ENCODE assay signal across 36 mouse cellular contexts in genomic region chr6:129713566-129713965, GRCm38 (mm10). TPM values are rescaled to one million over a fixed set of nuclear protein-coding genes. Genes with fewer than 3 reads are reported as not detected.
DNase-seq lines count a peak whose midpoint lies in the region; ATAC-seq and TF ChIP-seq lines count a peak whose summit lies in the region.
"Had no signal": no experiment of that assay in that cellular context is flagged by ENCODE, and none has a peak within 500 bp of the region (broad histone marks: within the 10 kb centered on the region; RNA-seq: fewer than 3 reads in every experiment).

No protein-coding gene starts in this region.

- no peaks in the 10 kb centered on the region for H3K79me2 ChIP-seq in MEL (ENCODE audit: control insufficient read depth, insufficient read depth, low read length, poor library complexity)

- H3K27ac ChIP-seq in kidney, postnatal 0 days: no peak overlapping the region
- no peak overlapping the region for H3K27ac ChIP-seq in kidney, embryonic 15.5 days
- no peak overlapping the region for H3K27ac ChIP-seq in MEL (ENCODE audit: control insufficient read depth, low read depth, low read length)
- no peak overlapping the region for H3K27ac ChIP-seq in midbrain, embryonic 10.5 days (replicated peaks)
- H3K27ac ChIP-seq in midbrain, embryonic 16.5 days (ENCODE audit: low read length): no peak overlapping the region
- H3K27ac ChIP-seq: forebrain, embryonic 13.5 days; heart, embryonic 10.5 days; hindbrain, embryonic 14.5 days; limb, embryonic 13.5 days; liver, embryonic 12.5 days; midbrain, embryonic 15.5 days; neural tube, embryonic 12.5 days had no signal

- no peak for ATAC-seq in kidney, postnatal 0 days (replicated peaks; ENCODE audit: low FRiP score, low read depth)
- ATAC-seq in kidney, embryonic 15.5 days (replicated peaks; ENCODE audit: low FRiP score): no peak; the same call in 1 of the 2 replicates
- peak; percentile 94 for ATAC-seq in megakaryocyte, adult 5-6 weeks (ENCODE audit: poor library complexity, severe bottlenecking)
- ATAC-seq in midbrain, embryonic 16.5 days: no peak
- ATAC-seq: forebrain, embryonic 13.5 days; intestine, postnatal 0 days; liver, embryonic 12.5 days; midbrain, embryonic 15.5 days had no signal

- no peaks in the 10 kb centered on the region for H3K27me3 ChIP-seq in kidney, postnatal 0 days (ENCODE audit: insufficient read depth, low read length)
- H3K27me3 ChIP-seq in kidney, embryonic 15.5 days: no peaks in the 10 kb centered on the region
- H3K27me3 ChIP-seq in MEL (ENCODE audit: control insufficient read depth in 1 of 2, insufficient read depth in 2 of 2, low read length in 2 of 2): no peaks in the 10 kb centered on the region
- H3K27me3 ChIP-seq in midbrain, embryonic 10.5 days (ENCODE audit: low read depth, poor library complexity, severe bottlenecking): no peaks in the 10 kb centered on the region
- no peaks in the 10 kb centered on the region for H3K27me3 ChIP-seq in midbrain, embryonic 16.5 days (ENCODE audit: control insufficient read depth, insufficient read depth, low read depth, low read length)
- H3K27me3 ChIP-seq: forebrain, embryonic 13.5 days; limb, embryonic 13.5 days; liver, embryonic 12.5 days; midbrain, embryonic 15.5 days; neural tube, embryonic 12.5 days had no signal

- no peak overlapping the region for H3K4me3 ChIP-seq in kidney, postnatal 0 days (replicated peaks; ENCODE audit: low read depth, low read length)
- H3K4me3 ChIP-seq in kidney, embryonic 15.5 days (replicated peaks): no peak overlapping the region
- no peak overlapping the region for H3K4me3 ChIP-seq in MEL (ENCODE audit: control insufficient read depth in 1 of 2, insufficient read depth in 1 of 2, low read depth in 2 of 2, low read length in 2 of 2)
- no peak overlapping the region for H3K4me3 ChIP-seq in midbrain, embryonic 10.5 days
- no peak overlapping the region for H3K4me3 ChIP-seq in midbrain, embryonic 16.5 days (ENCODE audit: low read depth, low read length)
- H3K4me3 ChIP-seq: forebrain, embryonic 13.5 days; heart, embryonic 10.5 days; limb, embryonic 13.5 days; liver, embryonic 12.5 days; midbrain, embryonic 15.5 days; myocyte; neural tube, embryonic 12.5 days had no signal

- no peak for TF ChIP-seq RAD21 in MEL (IDR thresholded peaks at IDR 0.05; ENCODE audit: low read depth, low read length)

- no peaks in the 10 kb centered on the region for H3K4me1 ChIP-seq in kidney, postnatal 0 days (replicated peaks; ENCODE audit: insufficient read depth, low read length)
- no peaks in the 10 kb centered on the region for H3K4me1 ChIP-seq in kidney, embryonic 15.5 days
- H3K4me1 ChIP-seq in MEL (ENCODE audit: control insufficient read depth in 1 of 2, insufficient read depth in 2 of 2, low read length in 2 of 2): no peaks in the 10 kb centered on the region
- H3K4me1 ChIP-seq in midbrain, embryonic 10.5 days: no peaks in the 10 kb centered on the region
- no peaks in the 10 kb centered on the region for H3K4me1 ChIP-seq in midbrain, embryonic 16.5 days (ENCODE audit: control insufficient read depth, insufficient read depth, low read length)
- H3K4me1 ChIP-seq: forebrain, embryonic 13.5 days; heart, embryonic 10.5 days; limb, embryonic 13.5 days; liver, embryonic 12.5 days; midbrain, embryonic 15.5 days; neural tube, embryonic 12.5 days had no signal

- no peak for TF ChIP-seq EP300 in MEL (IDR thresholded peaks at IDR 0.05; ENCODE audit: low read depth in 1 of 2, low read length in 2 of 2)

- no peaks in the 10 kb centered on the region for H3K9me3 ChIP-seq in kidney, postnatal 0 days (replicated peaks; ENCODE audit: low read length)
- H3K9me3 ChIP-seq in kidney, embryonic 15.5 days (replicated peaks): no peaks in the 10 kb centered on the region
- H3K9me3 ChIP-seq in MEL (replicated peaks; ENCODE audit: insufficient read depth, low read length): no peaks in the 10 kb centered on the region
- H3K9me3 ChIP-seq in midbrain, embryonic 10.5 days (replicated peaks): no peaks in the 10 kb centered on the region; the same call in 1 of the 2 replicates
- no peaks in the 10 kb centered on the region for H3K9me3 ChIP-seq in midbrain, embryonic 16.5 days (replicated peaks; ENCODE audit: control insufficient read depth, low read length, poor library complexity, severe bottlenecking)
- H3K9me3 ChIP-seq: forebrain, embryonic 13.5 days; heart, embryonic 10.5 days; limb, embryonic 13.5 days; liver, embryonic 12.5 days; midbrain, embryonic 15.5 days; neural tube, embryonic 12.5 days had no signal

- DNase-seq in kidney, postnatal 0 days (ENCODE audit: low spot score): peak; percentile 4
- DNase-seq in MEL (ENCODE audit: low read depth, low spot score): peak; percentile 7
- peak; percentile 3 for DNase-seq in brain, adult 2 months (ENCODE audit: low read depth, low spot score)
- DNase-seq in right cerebral cortex, postnatal 10 days (ENCODE audit: low spot score in 2 of 2): no peak
- DNase-seq in midbrain, embryonic 10.5 days (ENCODE audit: low spot score): no peak
- DNase-seq: adrenal gland, postnatal 14 days; B cell, adult 2 months; cerebellum, adult 18-20 months; cerebellum, postnatal 25 days; gastrocnemius, postnatal 10 days; heart, postnatal 36 days; kidney, postnatal 10 days; lung, adult 18-20 months; lung, postnatal 10 days had no signal

- WGBS in kidney, postnatal 0 days: 35% methylated on average over 1 of the region's 1 CpGs
- 40% methylated on average over 1 of the region's 1 CpGs for WGBS in kidney, embryonic 15.5 days
- 43% methylated on average over 1 of the region's 1 CpGs for WGBS in midbrain, embryonic 10.5 days
- WGBS in midbrain, embryonic 16.5 days: 48% methylated on average over 1 of the region's 1 CpGs

- TF ChIP-seq CTCF in kidney, postnatal 0 days (IDR thresholded peaks at IDR 0.05; ENCODE audit: low read depth): no peak
- TF ChIP-seq CTCF in MEL (IDR thresholded peaks at IDR 0.05 in 2 of 3, conservative IDR thresholded peaks at IDR 0.05 in 1 of 3; ENCODE audit: control insufficient read depth in 1 of 3, insufficient read depth in 1 of 3, low read depth in 2 of 3, low read length in 3 of 3, poor library complexity in 1 of 3, severe bottlenecking in 1 of 3): no peak

- no peaks in the 10 kb centered on the region for H3K36me3 ChIP-seq in kidney, postnatal 0 days (ENCODE audit: insufficient read depth, low read length)
- no peaks in the 10 kb centered on the region for H3K36me3 ChIP-seq in kidney, embryonic 15.5 days
- H3K36me3 ChIP-seq in MEL (ENCODE audit: control insufficient read depth in 1 of 2, insufficient read depth in 2 of 2, low read length in 2 of 2): no peaks in the 10 kb centered on the region
- H3K36me3 ChIP-seq in midbrain, embryonic 10.5 days: no peaks in the 10 kb centered on the region
- H3K36me3 ChIP-seq in midbrain, embryonic 16.5 days (ENCODE audit: control insufficient read depth, insufficient read depth, low read length): no peaks in the 10 kb centered on the region
- H3K36me3 ChIP-seq: heart, embryonic 10.5 days; limb, embryonic 13.5 days; liver, embryonic 12.5 days; midbrain, embryonic 15.5 days; neural tube, embryonic 12.5 days had no signal

- no peak overlapping the region for H3K9ac ChIP-seq in kidney, postnatal 0 days (ENCODE audit: low read depth, low read length)
- no peak overlapping the region for H3K9ac ChIP-seq in kidney, embryonic 15.5 days
- no peak overlapping the region for H3K9ac ChIP-seq in MEL (ENCODE audit: control insufficient read depth, low read depth, low read length, poor library complexity, severe bottlenecking)
- no peak overlapping the region for H3K9ac ChIP-seq in midbrain, embryonic 16.5 days (ENCODE audit: low read depth, low read length)
- H3K9ac ChIP-seq: forebrain, embryonic 13.5 days; hindbrain, embryonic 14.5 days; limb, embryonic 13.5 days; liver, embryonic 12.5 days; midbrain, embryonic 15.5 days; neural tube, embryonic 12.5 days had no signal

- no peak for TF ChIP-seq POLR2A in MEL (IDR thresholded peaks at IDR 0.05; ENCODE audit: control insufficient read depth in 1 of 2, insufficient read depth in 1 of 2, low read depth in 1 of 2, low read length in 2 of 2, poor library complexity in 1 of 2)

- no peak overlapping the region for H3K4me2 ChIP-seq in kidney, postnatal 0 days (ENCODE audit: low read length)
- H3K4me2 ChIP-seq in kidney, embryonic 15.5 days: no peak overlapping the region
- H3K4me2 ChIP-seq in midbrain, embryonic 16.5 days (ENCODE audit: low read length): no peak overlapping the region
- H3K4me2 ChIP-seq: forebrain, embryonic 13.5 days; hindbrain, embryonic 14.5 days; limb, embryonic 13.5 days; liver, embryonic 12.5 days; midbrain, embryonic 15.5 days; neural tube, embryonic 12.5 days had no signal

RNA-seq across cellular contexts. Expression of gene Klri1, which starts 3.4 kb away (rescaled TPM):
- polyA plus RNA-seq in kidney, postnatal 0 days (2015; fragmentation: Nextera tagmentation; extraction: Ambion mirVana): not detected in 2 replicates
- polyA plus RNA-seq in kidney, embryonic 15.5 days (2015; fragmentation: Nextera tagmentation; extraction: Ambion mirVana): 0.26 TPM in 1 of 2 replicates, not detected in the other
- total RNA-seq in MEL (2012; rRNA removed): not detected in 2 replicates
- not detected for polyA plus RNA-seq in MEL (2012; ENCODE audit: insufficient read depth in 1 of 2, insufficient read length in 2 of 2, low read depth in 1 of 2, low replicate concordance in 2 of 2, missing spikeins in 1 of 2)
- total RNA-seq in megakaryocyte, adult 5-6 weeks (2015): 0.33 TPM in 1 of 2 replicates, not detected in the other
- not detected in 2 replicates for total RNA-seq in megakaryocyte, adult 5-6 weeks (2017)
- not detected in 2 replicates for polyA plus RNA-seq in midbrain, embryonic 10.5 days (2016; fragmentation: Nextera tagmentation; extraction: Ambion mirVana)
- not detected in 2 replicates for polyA plus RNA-seq in midbrain, embryonic 16.5 days (2015; fragmentation: Nextera tagmentation; extraction: Ambion mirVana)
- total RNA-seq: adrenal gland, postnatal 14 days; gastrocnemius, postnatal 10 days; heart, postnatal 36 days; layer of hippocampus, postnatal 14 days; left cerebral cortex, adult 8-10 months; left cerebral cortex, postnatal 36 days had no signal
- polyA plus RNA-seq: brain, embryonic 14.5 days; embryonic facial prominence, embryonic 11.5 days; forebrain, embryonic 13.5 days; gonadal fat pad, adult 2 months; heart, embryonic 10.5 days; heart, embryonic 16.5 days; hindbrain, embryonic 14.5 days; intestine, postnatal 0 days; limb, embryonic 13.5 days; liver, embryonic 12.5 days; midbrain, embryonic 15.5 days; myocyte; neural tube, embryonic 12.5 days; small intestine, adult 2 months; stomach, embryonic 14.5 days; testis, adult 2 months had no signal

RNA-seq across cellular contexts. Expression of gene Klri2, which starts 26.7 kb away (rescaled TPM):
- polyA plus RNA-seq in kidney, postnatal 0 days (2015; fragmentation: Nextera tagmentation; extraction: Ambion mirVana): 0.05 TPM in 1 of 2 replicates, not detected in the other
- polyA plus RNA-seq in kidney, embryonic 15.5 days (2015; fragmentation: Nextera tagmentation; extraction: Ambion mirVana): not detected in 2 replicates
- total RNA-seq in MEL (2012; rRNA removed): not detected in 2 replicates
- not detected for polyA plus RNA-seq in MEL (2012; ENCODE audit: insufficient read depth in 1 of 2, insufficient read length in 2 of 2, low read depth in 1 of 2, low replicate concordance in 2 of 2, missing spikeins in 1 of 2)
- 1.7 and 4.2 TPM in 2 replicates for total RNA-seq in megakaryocyte, adult 5-6 weeks (2015)
- 1.8 and 3.4 TPM in 2 replicates for total RNA-seq in megakaryocyte, adult 5-6 weeks (2017)
- not detected in 2 replicates for polyA plus RNA-seq in midbrain, embryonic 10.5 days (2016; fragmentation: Nextera tagmentation; extraction: Ambion mirVana)
- polyA plus RNA-seq in midbrain, embryonic 16.5 days (2015; fragmentation: Nextera tagmentation; extraction: Ambion mirVana): not detected in 2 replicates
- total RNA-seq: adrenal gland, postnatal 14 days; gastrocnemius, postnatal 10 days; heart, postnatal 36 days; layer of hippocampus, postnatal 14 days; left cerebral cortex, adult 8-10 months; left cerebral cortex, postnatal 36 days had no signal
- polyA plus RNA-seq: brain, embryonic 14.5 days; embryonic facial prominence, embryonic 11.5 days; forebrain, embryonic 13.5 days; gonadal fat pad, adult 2 months; heart, embryonic 10.5 days; hindbrain, embryonic 14.5 days; limb, embryonic 13.5 days; midbrain, embryonic 15.5 days; myocyte; neural tube, embryonic 12.5 days; small intestine, adult 2 months; stomach, embryonic 14.5 days; testis, adult 2 months had no signal

RNA-seq across cellular contexts. Expression of gene Klrc1, which starts 34.8 kb away (rescaled TPM):
- polyA plus RNA-seq in kidney, postnatal 0 days (2015; fragmentation: Nextera tagmentation; extraction: Ambion mirVana): not detected in 2 replicates
- not detected in 2 replicates for polyA plus RNA-seq in kidney, embryonic 15.5 days (2015; fragmentation: Nextera tagmentation; extraction: Ambion mirVana)
- not detected in 2 replicates for total RNA-seq in MEL (2012; rRNA removed)
- polyA plus RNA-seq in MEL (2012; ENCODE audit: insufficient read depth in 1 of 2, insufficient read length in 2 of 2, low read depth in 1 of 2, low replicate concordance in 2 of 2, missing spikeins in 1 of 2): not detected
- total RNA-seq in megakaryocyte, adult 5-6 weeks (2015): 4.3 and 7.1 TPM in 2 replicates
- 6.6 and 17.9 TPM in 2 replicates for total RNA-seq in megakaryocyte, adult 5-6 weeks (2017)
- polyA plus RNA-seq in midbrain, embryonic 10.5 days (2016; fragmentation: Nextera tagmentation; extraction: Ambion mirVana): not detected in 2 replicates
- not detected in 2 replicates for polyA plus RNA-seq in midbrain, embryonic 16.5 days (2015; fragmentation: Nextera tagmentation; extraction: Ambion mirVana)
- total RNA-seq: adrenal gland, postnatal 14 days; gastrocnemius, postnatal 10 days; layer of hippocampus, postnatal 14 days; left cerebral cortex, adult 8-10 months; left cerebral cortex, postnatal 36 days had no signal
- polyA plus RNA-seq: brain, embryonic 14.5 days; embryonic facial prominence, embryonic 11.5 days; forebrain, embryonic 13.5 days; heart, embryonic 10.5 days; hindbrain, embryonic 14.5 days; limb, embryonic 13.5 days; liver, embryonic 12.5 days; midbrain, embryonic 15.5 days; myocyte; neural tube, embryonic 12.5 days; small intestine, adult 2 months; stomach, embryonic 14.5 days; testis, adult 2 months had no signal

RNA-seq across cellular contexts. Expression of gene Klrc2, which starts 53.1 kb away (rescaled TPM):
- not detected in 2 replicates for polyA plus RNA-seq in kidney, postnatal 0 days (2015; fragmentation: Nextera tagmentation; extraction: Ambion mirVana)
- polyA plus RNA-seq in kidney, embryonic 15.5 days (2015; fragmentation: Nextera tagmentation; extraction: Ambion mirVana): not detected in 2 replicates
- total RNA-seq in MEL (2012; rRNA removed): not detected in 2 replicates
- not detected for polyA plus RNA-seq in MEL (2012; ENCODE audit: insufficient read depth in 1 of 2, insufficient read length in 2 of 2, low read depth in 1 of 2, low replicate concordance in 2 of 2, missing spikeins in 1 of 2)
- 2.4 and 4.2 TPM in 2 replicates for total RNA-seq in megakaryocyte, adult 5-6 weeks (2015)
- total RNA-seq in megakaryocyte, adult 5-6 weeks (2017): 2.7 and 5.2 TPM in 2 replicates
- polyA plus RNA-seq in midbrain, embryonic 10.5 days (2016; fragmentation: Nextera tagmentation; extraction: Ambion mirVana): not detected in 2 replicates
- not detected in 2 replicates for polyA plus RNA-seq in midbrain, embryonic 16.5 days (2015; fragmentation: Nextera tagmentation; extraction: Ambion mirVana)
- total RNA-seq: adrenal gland, postnatal 14 days; gastrocnemius, postnatal 10 days; heart, postnatal 36 days; layer of hippocampus, postnatal 14 days; left cerebral cortex, adult 8-10 months; left cerebral cortex, postnatal 36 days had no signal
- polyA plus RNA-seq: brain, embryonic 14.5 days; embryonic facial prominence, embryonic 11.5 days; forebrain, embryonic 13.5 days; gonadal fat pad, adult 2 months; heart, embryonic 10.5 days; hindbrain, embryonic 14.5 days; limb, embryonic 13.5 days; liver, embryonic 12.5 days; midbrain, embryonic 15.5 days; myocyte; neural tube, embryonic 12.5 days; small intestine, adult 2 months; stomach, embryonic 14.5 days; testis, adult 2 months had no signal

Comparison
In these comparisons a context has a peak if more than half of its experiments do, and no peak if none do; other contexts are left out.
1. DNase-seq: peak in kidney, postnatal 0 days (single experiment), MEL (single experiment) and brain, adult 2 months (single experiment); none in right cerebral cortex, postnatal 10 days (0 of 2) and midbrain, embryonic 10.5 days (single experiment).